Mouse (Mus musculus) frontal cortex, postnatal 10 days (tissue): ENCODE measurements around the gene Ano2.

Source experiments
- DNase-seq, 2 experiments: peaks; one replicate each; pipeline ENCODE4 v3.0.0; 2022; ENCODE audit warnings: low spot score in 2 of 2, mixed read lengths in 1 of 2

The Ano2 gene

GRCm38 (mm10) chr6:125690057-125690703 lies at the start of gene Ano2:
Gene Ano2 (plus strand): TSS chr6:125690419.
- no peak for DNase-seq

- DNase-seq = no peak
These were observed 49.7 kb upstream of the Ano2 start for GRCm38 (mm10) chr6:125640486-125640885.

- no peak for DNase-seq
These were observed 49.1 kb upstream of the Ano2 start for GRCm38 (mm10) chr6:125641146-125641545.

GRCm38 (mm10) chr6:125648964-125649363 lies 41.3 kb upstream of the Ano2 start:
- no peak for DNase-seq

GRCm38 (mm10) chr6:125651335-125651734 lies 38.9 kb upstream of the Ano2 start:
- no peak for DNase-seq

GRCm38 (mm10) chr6:125653416-125653815 lies 36.8 kb upstream of the Ano2 start:
- DNase-seq = no peak

- DNase-seq = no peak
These were observed 33.3 kb upstream of the Ano2 start for GRCm38 (mm10) chr6:125656921-125657320.

- DNase-seq = no peak
These were observed 32.3 kb upstream of the Ano2 start for GRCm38 (mm10) chr6:125657966-125658365.

- DNase-seq = peak in 1 of 2 experiments; percentile 56
These were observed 28.9 kb upstream of the Ano2 start for GRCm38 (mm10) chr6:125661106-125661877.

- DNase-seq = no peak
These were observed 26.3 kb upstream of the Ano2 start for GRCm38 (mm10) chr6:125663906-125664305.

GRCm38 (mm10) chr6:125671835-125672234 lies 18.4 kb upstream of the Ano2 start:
- no peak for DNase-seq

- DNase-seq = no peak
These were observed 11.7 kb upstream of the Ano2 start for GRCm38 (mm10) chr6:125678492-125678891.

- no peak for DNase-seq
These were observed 9.6 kb upstream of the Ano2 start for GRCm38 (mm10) chr6:125680613-125681012.

GRCm38 (mm10) chr6:125685420-125685819 lies 4.8 kb upstream of the Ano2 start:
- DNase-seq = no peak

- no peak for DNase-seq
These were observed 2.2 kb upstream of the Ano2 start for GRCm38 (mm10) chr6:125687986-125688385.

GRCm38 (mm10) chr6:125701146-125701545 lies 10.9 kb downstream of the Ano2 start:
- no peak for DNase-seq

GRCm38 (mm10) chr6:125711261-125711660 lies 21.0 kb downstream of the Ano2 start:
- no peak for DNase-seq

GRCm38 (mm10) chr6:125726408-125726807 lies 36.2 kb downstream of the Ano2 start:
- DNase-seq = no peak

GRCm38 (mm10) chr6:125727484-125727911 lies 37.3 kb downstream of the Ano2 start:
- DNase-seq = no peak

- DNase-seq = no peak
These were observed 39.3 kb downstream of the Ano2 start for GRCm38 (mm10) chr6:125729471-125729870.

GRCm38 (mm10) chr6:125729986-125730535 lies 39.8 kb downstream of the Ano2 start:
- no peak for DNase-seq

GRCm38 (mm10) chr6:125737511-125738285 lies 47.5 kb downstream of the Ano2 start:
- no peak for DNase-seq
